Mouse (Mus musculus): ENCODE measurements around the gene Zbtb21.

DNA sequence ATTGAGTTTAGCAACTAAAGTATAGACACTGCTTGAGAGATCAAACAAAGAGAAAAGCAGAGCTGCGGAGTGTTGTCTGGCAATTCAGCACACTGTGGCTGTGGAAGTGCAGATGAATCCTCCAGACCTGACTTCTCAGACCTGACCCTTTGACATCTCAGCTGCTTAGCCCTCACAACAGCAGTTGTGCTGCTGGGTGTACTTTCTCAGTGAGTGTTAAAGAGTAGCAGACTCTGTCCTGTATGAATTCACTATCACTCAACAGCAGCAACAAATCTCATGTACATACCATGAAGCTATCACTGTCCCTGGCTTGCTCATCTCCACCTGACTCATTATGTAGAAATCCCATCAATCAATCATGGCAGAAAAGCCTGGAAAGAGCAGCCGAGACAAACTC is 6.4 kb downstream of the Zbtb21 start:
- no peak for TF ChIP-seq CTCF (IDR thresholded peaks at IDR 0.05)
- no peak for TF ChIP-seq EP300 (IDR thresholded peaks at IDR 0.05)
